ENCODE assay signal across 16 mouse cellular contexts in the genomic region with DNA sequence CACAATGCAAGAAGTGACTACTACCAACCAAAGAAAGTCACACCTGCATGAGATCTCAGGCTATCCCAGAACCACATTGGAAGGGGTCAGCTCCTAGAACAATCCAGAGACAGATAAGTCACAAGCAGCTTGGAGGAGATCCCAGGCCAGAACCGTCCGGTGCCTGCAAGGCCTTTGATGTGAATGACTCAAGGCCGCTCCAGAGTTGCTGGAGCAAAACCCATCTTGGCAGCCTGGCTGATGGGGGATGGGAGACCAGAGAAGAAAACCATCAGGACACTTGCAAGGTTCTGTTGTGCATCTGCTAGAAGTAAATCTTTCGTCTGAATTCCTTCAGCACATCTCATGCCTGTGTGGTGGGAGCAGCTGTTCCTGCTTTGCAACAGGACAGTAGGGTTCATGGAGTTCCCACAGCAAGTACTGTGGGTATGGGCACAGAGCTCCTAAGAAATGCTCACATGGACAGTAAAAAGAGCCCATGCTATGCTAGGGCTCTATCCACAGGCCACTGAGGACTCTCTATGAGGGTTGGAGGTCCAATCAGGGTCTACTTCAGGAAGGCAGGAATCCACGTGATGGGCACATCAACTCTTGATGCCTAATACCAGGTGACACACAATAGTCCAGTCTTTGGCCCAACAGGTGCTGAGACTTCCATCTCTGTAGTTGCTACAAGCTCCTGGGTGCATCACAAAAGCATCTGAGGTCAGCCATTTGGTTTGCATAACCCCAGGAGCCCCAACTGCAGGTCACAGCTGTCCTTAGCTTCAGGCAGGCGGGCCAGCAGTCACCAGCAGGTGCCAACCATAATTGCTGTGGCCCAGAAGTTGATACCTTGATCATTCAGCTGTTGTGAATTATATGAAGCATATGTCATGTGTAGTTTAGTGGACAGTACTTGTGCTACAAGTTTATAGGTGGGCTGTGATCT. TPM values are rescaled to one million over a fixed set of nuclear protein-coding genes. Genes with fewer than 3 reads are reported as not detected.
DNase-seq lines count a peak whose midpoint lies in the region.
"Had no signal": no experiment of that assay in that cellular context is flagged by ENCODE, and none has a peak within 500 bp of the region (broad histone marks: within the 10 kb centered on the region; RNA-seq: fewer than 3 reads in every experiment).

No protein-coding gene starts in this region.

- no peak overlapping the region for H3K4me3 ChIP-seq in heart, embryonic 10.5 days
- H3K4me3 ChIP-seq: left cerebral cortex, adult 2 months; liver, embryonic 15.5 days; midbrain, embryonic 15.5 days had no signal

- no peaks in the 10 kb centered on the region for H3K27me3 ChIP-seq in heart, embryonic 10.5 days (ENCODE audit: insufficient read depth, poor library complexity, severe bottlenecking)
- H3K27me3 ChIP-seq: midbrain, embryonic 15.5 days had no signal

- intact Hi-C loops in left cerebral cortex, postnatal 4 days (cut with DNase I) = no loop called here

- 77% methylated on average over 6 of the region's 6 CpGs for WGBS in heart, embryonic 10.5 days

- no peaks in the 10 kb centered on the region for H3K9me3 ChIP-seq in heart, embryonic 10.5 days
- H3K9me3 ChIP-seq: liver, embryonic 15.5 days; midbrain, embryonic 15.5 days had no signal

- no peaks in the 10 kb centered on the region; the same call in 1 of the 2 replicates for H3K4me1 ChIP-seq in heart, embryonic 10.5 days
- H3K4me1 ChIP-seq: liver, embryonic 15.5 days; midbrain, embryonic 15.5 days had no signal

- DNase-seq in gastrocnemius, postnatal 10 days = peak; percentile 18
- DNase-seq in gastrocnemius, adult 8-10 months (ENCODE audit: low spot score in 2 of 2) = no peak
- peak; percentile 43 for DNase-seq in MN1 (ENCODE audit: low spot score)
- DNase-seq in adrenal gland, postnatal 36 days = peak; percentile 82 to 83
- DNase-seq in lung, postnatal 4 days = peak; percentile 44 to 71
- no peak for DNase-seq in thymus, postnatal 36 days
- DNase-seq in heart, embryonic 10.5 days (ENCODE audit: low spot score) = no peak
- no peak for DNase-seq in left cerebral cortex, postnatal 4 days
- DNase-seq: B cell, adult 2 months; cerebellum, adult 8-10 months; gastrocnemius, postnatal 36 days; kidney, postnatal 25 days; spleen, adult 18-20 months had no signal

- no peaks in the 10 kb centered on the region for H3K36me3 ChIP-seq in heart, embryonic 10.5 days
- H3K36me3 ChIP-seq: liver, embryonic 15.5 days; midbrain, embryonic 15.5 days had no signal

- H3K27ac ChIP-seq in heart, embryonic 10.5 days = no peak overlapping the region
- H3K27ac ChIP-seq: left cerebral cortex, adult 2 months; liver, embryonic 15.5 days; midbrain, embryonic 15.5 days had no signal

RNA-seq across cellular contexts. Expression of a gene that starts 12.5 kb away (rescaled TPM):
- 100 to 1,000 TPM in 1 of 2 experiments, 10 to 100 TPM in 1; 94.8 to 104 TPM for total RNA-seq in gastrocnemius, postnatal 10 days (2021)
- 100 to 1,000 TPM in 3 of 4 experiments, 10 to 100 TPM in 1; 91.0 to 102 (median 101) TPM for total RNA-seq in gastrocnemius, adult 8-10 months (2022)
- 10 to 100 TPM; 52.6 to 57.7 TPM for total RNA-seq in adrenal gland, postnatal 36 days (2021)
- 45.7 and 69.6 TPM in 2 replicates for polyA plus RNA-seq in heart, embryonic 10.5 days (2016; fragmentation: Nextera tagmentation; extraction: Ambion mirVana)
- 100 to 1,000 TPM; 115 to 119 TPM for total RNA-seq in left cerebral cortex, postnatal 4 days (2021)

Comparison
In these comparisons a context has a peak if more than half of its experiments do, and no peak if none do; other contexts are left out.
1. DNase-seq: peak in gastrocnemius, postnatal 10 days (single experiment), MN1 (single experiment), adrenal gland, postnatal 36 days (2 of 2) and lung, postnatal 4 days (2 of 2); none in gastrocnemius, adult 8-10 months (0 of 2), thymus, postnatal 36 days (0 of 2), heart, embryonic 10.5 days (single experiment) and left cerebral cortex, postnatal 4 days (single experiment).